Mouse (Mus musculus): ENCODE measurements around the gene Pphln1.
A peak's percentile ranks its signal among the peaks of the same experiment; 100 is the strongest.

Gene Pphln1

DNA sequence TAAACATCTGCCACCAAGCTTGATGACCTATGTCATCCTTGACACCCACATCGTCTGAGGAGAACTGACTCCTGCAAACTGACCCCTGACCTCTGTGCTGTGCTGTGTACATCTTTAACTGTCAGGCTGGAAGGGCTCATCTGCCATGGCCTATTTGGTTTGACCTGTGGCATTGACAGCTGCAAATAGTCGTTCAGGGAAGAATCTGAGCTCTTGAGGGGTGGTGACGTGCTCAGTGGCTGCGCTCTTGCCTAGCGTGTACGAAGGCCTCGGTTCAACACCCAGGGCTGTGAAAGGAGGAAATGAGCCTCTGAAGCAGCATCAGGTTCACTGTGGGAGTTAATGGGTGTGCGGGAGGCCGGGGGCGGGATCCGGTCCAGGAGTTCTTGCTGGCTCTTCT is 35.7 kb downstream of the Pphln1 start:
- DNase-seq (ENCODE audit: low spot score): no peak

DNA sequence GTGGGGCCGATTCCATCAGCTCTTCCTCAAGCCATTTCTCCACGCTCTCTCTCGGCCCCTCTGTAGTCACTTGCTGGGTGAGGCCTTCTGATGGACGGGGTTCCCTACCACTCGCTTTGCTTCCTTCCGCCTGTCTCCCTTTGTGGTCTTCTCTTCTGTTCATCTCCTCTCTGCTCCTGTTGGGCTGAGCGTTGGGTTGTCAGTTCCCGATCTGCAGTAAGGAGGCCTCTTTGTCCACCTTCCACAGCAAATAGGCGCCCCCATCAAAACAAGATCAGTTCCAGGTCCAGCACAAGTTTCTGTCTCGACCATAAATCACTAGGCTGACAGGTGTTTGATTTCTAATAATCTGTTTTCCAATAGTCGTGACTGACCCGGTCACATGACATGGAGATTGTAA is 37.8 kb downstream of the Pphln1 start:
- no peak for DNase-seq (ENCODE audit: low spot score)

- DNase-seq (ENCODE audit: low spot score): peak; percentile 63
Measured at GRCm38 (mm10) chr15:93438663-93439062, 40.5 kb downstream of the Pphln1 start.

DNA sequence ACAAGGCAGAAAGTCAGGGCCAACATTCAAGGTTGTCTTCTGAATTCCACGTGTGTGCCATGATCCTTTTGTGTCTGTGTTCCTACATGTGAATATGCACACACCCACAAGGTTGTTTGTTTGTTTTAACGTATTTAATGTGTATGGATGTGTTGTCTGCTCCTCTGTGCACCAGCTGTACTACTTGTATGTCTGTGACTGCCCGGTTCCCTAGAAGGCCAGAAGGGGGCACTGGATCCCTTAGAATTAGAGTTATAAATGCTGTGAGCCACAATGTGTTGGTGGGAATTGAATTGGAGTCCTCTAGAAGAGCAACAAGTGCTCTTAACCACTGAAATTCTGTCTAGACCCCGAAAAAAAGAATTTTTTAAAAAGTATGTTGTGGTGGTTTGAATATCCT is 44.1 kb downstream of the Pphln1 start:
- peak; percentile 12 for DNase-seq (ENCODE audit: low spot score)

DNA sequence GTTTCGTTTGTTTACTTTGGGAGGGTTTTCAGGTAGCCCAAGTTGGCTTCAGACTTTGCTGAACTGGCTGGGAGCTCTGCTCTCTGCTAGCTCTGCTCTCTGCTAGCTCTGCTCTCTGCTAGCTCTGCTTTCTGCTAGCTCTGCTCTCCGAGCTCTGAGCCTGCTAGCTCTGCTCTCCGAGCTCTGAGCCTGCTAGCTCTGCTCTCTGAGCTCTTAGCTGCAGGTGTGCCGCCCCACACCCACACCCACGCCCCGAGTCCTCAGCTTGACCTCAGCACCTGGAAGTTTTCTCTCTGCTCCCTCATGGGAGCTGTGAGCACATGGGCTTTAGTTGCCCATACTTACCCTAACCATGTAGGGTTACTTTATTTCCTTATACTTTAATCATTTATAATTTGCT is 45.5 kb downstream of the Pphln1 start:
- no peak for DNase-seq (ENCODE audit: low spot score)

GRCm38 (mm10) chr15:93448862-93449261 is 50.7 kb downstream of the Pphln1 start:
- peak; percentile 10 for DNase-seq (ENCODE audit: low spot score)

DNA sequence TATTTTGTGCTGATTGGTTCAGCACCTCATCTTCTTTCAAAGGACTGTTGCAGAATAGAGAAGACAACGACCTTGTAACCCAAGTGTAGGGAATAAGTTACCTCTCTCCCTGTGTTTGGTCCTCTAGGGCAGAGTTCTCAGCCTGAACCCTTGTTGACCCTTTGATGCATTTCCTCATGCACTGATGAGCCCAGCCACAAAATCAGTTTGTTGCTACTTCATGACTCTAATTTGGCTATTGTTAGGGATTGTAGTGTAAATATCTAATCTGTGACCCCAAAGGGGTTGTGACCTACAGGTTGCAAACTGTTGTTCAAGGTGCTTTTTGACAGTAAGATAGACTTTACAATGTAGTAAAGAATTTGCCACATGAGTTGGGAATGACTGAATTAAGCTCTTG is 55.1 kb downstream of the Pphln1 start:
- DNase-seq (ENCODE audit: low spot score): no peak

DNA sequence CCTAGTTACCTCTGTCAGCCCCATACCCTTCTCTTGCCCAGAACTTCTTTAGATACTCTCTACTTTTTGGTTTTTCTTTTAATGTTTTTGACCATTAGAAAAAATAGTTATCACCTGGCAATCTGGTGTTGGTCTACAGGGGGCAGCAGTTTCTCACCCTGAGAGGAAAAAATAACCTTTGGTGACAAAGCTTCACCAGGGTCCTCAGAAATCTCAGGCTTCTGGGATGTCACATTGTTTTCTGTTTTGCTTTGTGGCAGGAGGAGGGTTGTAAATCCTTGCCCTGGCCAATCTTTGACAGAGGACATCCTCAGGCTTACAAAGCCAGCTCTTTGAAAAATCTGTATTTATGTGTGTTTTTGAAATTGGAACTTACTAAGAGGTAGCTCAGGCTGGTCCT is 57.9 kb downstream of the Pphln1 start:
- no peak for DNase-seq (ENCODE audit: low spot score)

DNA sequence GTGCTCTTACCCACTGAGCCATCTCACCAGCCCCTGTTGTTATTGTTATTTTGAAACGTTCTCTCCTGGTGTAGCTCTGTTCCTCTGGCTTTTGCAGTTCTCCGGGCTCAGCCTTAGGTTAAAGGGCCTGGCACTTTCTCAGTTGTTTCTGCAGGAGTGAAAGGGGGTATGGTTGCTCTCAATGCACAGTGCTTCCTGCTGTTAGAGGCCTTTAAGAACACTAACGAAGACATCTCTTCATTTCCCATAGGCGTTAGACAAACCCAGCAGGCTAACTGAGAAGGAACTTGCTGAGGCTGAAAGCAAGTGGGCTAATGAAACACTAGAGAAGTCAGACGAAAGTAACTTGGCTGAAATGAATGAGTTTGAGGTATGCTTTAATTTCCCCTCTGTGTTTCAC is 61.3 kb downstream of the Pphln1 start:
- DNase-seq (ENCODE audit: low spot score): no peak

GRCm38 (mm10) chr15:93461066-93461465 is 62.9 kb downstream of the Pphln1 start:
- no peak for DNase-seq (ENCODE audit: low spot score)

DNA sequence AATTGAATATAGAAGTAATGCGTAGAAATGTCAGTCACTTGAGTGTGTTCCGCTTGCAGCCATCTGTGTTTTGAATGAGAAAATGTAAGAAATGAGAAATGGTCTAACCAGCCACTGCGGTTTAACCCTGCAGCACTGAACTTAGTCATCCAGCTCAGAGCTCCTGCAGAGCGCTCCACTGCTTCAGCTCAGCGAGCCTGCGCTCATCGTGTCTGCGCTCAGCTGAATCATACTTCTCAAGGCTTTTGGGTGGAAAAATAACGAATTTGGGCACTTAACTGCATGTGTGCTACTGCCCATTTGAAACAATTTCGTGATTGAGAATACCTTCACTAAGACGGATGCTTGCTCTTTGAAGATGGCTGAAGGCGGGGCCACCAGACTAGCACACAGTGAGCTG is 73.5 kb downstream of the Pphln1 start:
- no peak for DNase-seq (ENCODE audit: low spot score)

GRCm38 (mm10) chr15:93472089-93472488 is 73.9 kb downstream of the Pphln1 start:
- no peak for DNase-seq (ENCODE audit: low spot score)

GRCm38 (mm10) chr15:93474277-93474676 is 76.1 kb downstream of the Pphln1 start:
- DNase-seq (ENCODE audit: low spot score): no peak

DNA sequence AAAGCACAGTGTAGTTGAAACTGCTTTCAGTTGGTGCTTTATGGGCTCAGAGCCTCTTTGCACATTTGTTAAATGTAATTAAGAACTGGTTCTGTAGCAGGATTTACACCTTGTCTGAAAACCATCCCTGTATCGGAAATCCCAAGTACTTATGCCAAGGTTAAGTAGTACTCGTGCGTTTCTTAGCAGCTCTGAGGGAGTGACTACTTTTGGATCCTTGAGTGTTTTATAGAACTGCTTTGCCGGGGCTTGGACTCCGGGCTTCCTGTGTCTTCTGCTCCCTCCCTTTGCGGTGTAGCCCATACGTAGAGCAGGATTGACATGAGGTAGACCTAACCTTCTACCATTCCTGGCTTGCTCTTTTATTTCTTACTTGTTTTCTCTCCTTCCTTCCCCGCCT is 77.5 kb downstream of the Pphln1 start:
- peak; percentile 39 for DNase-seq (ENCODE audit: low spot score)

GRCm38 (mm10) chr15:93477729-93478128 is 79.6 kb downstream of the Pphln1 start:
- DNase-seq (ENCODE audit: low spot score): no peak

GRCm38 (mm10) chr15:93478676-93479075 is 80.5 kb downstream of the Pphln1 start:
- DNase-seq (ENCODE audit: low spot score): no peak

- DNase-seq (ENCODE audit: low spot score): no peak
Measured at GRCm38 (mm10) chr15:93479445-93479844, 81.3 kb downstream of the Pphln1 start.

DNA sequence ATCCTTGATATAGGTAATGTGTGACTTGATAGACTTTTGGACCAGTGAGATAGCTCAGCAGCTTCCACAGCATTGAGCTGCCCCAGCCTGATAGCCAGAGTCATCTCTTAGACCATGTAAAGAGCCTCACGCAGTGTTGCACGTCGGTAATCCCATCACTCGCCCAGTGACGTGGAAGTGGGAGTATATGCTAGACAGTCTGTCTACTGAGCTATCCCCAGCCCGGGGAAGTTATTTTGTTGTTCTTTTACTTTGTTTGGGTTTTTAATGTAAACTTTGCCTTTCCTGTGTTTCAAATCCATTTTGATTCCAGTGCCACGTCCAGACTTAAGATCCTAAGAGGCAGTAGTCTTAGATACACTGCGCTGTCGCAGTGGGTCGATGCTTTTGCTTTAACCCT is 83.0 kb downstream of the Pphln1 start:
- DNase-seq (ENCODE audit: low spot score): peak; percentile 41

GRCm38 (mm10) chr15:93484261-93484710 is 86.1 kb downstream of the Pphln1 start:
- DNase-seq (ENCODE audit: low spot score): peak; percentile 66

GRCm38 (mm10) chr15:93485252-93485651 is 87.1 kb downstream of the Pphln1 start:
- no peak for DNase-seq (ENCODE audit: low spot score)

DNA sequence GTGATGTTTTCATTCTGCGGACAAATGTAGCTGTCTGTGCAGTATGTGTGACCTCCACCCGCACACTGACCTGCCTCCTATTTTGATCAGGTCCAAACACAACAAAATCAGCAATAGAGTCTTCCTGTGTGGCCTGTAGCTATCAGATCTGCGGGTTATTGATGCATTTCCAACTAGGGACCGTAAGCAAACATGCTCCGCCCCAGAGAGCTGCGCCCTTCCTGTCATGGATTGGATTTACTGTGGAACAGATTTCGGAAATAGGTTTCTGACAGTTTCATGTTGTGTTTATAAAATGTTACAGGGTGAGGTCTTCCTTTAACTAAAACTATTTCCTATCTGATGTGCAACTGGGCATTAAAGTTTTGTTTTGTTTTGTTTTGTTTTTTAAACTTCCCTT is 87.9 kb downstream of the Pphln1 start:
- DNase-seq (ENCODE audit: low spot score): peak; percentile 78

GRCm38 (mm10) chr15:93489597-93489996 is 91.4 kb downstream of the Pphln1 start:
- DNase-seq (ENCODE audit: low spot score): peak; percentile 55

- no peak for DNase-seq (ENCODE audit: low spot score)
Measured at GRCm38 (mm10) chr15:93494700-93495099, 96.5 kb downstream of the Pphln1 start.

GRCm38 (mm10) chr15:93499866-93500265 is 101.7 kb downstream of the Pphln1 start:
- DNase-seq (ENCODE audit: low spot score): no peak

- DNase-seq (ENCODE audit: low spot score): no peak
Measured at GRCm38 (mm10) chr15:93502703-93503102, 104.6 kb downstream of the Pphln1 start.
